Mouse (Mus musculus): ENCODE data around the gene Fam185a.

The Fam185a gene

DNA sequence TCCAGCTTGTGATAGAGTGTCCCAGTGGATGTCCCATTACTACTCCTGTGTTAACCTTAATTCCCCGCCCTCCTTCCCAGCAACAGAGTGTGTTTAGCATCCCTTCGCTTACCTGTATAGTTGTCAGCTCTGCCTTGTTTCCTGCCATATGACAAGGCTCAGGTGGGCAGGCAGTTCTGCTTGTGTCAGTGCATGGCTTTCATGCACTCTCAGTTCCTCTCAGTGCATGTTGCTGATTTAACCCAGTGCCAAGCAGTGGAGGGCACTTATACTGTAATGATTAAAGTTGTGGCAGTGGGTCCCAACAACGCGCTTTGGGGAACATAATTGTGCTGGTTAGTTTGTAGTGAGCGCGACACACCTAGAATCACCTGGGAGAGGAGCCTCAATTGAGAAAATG lies 1.9 kb downstream of the Fam185a start:
- in situ Hi-C loops (cut with MseI, MboI), result loop anchor here in 1 of 2 experiments (10.0 kb wide), 1 partner anchor 162 kb away; no protein-coding TSS in a partner anchor

DNA sequence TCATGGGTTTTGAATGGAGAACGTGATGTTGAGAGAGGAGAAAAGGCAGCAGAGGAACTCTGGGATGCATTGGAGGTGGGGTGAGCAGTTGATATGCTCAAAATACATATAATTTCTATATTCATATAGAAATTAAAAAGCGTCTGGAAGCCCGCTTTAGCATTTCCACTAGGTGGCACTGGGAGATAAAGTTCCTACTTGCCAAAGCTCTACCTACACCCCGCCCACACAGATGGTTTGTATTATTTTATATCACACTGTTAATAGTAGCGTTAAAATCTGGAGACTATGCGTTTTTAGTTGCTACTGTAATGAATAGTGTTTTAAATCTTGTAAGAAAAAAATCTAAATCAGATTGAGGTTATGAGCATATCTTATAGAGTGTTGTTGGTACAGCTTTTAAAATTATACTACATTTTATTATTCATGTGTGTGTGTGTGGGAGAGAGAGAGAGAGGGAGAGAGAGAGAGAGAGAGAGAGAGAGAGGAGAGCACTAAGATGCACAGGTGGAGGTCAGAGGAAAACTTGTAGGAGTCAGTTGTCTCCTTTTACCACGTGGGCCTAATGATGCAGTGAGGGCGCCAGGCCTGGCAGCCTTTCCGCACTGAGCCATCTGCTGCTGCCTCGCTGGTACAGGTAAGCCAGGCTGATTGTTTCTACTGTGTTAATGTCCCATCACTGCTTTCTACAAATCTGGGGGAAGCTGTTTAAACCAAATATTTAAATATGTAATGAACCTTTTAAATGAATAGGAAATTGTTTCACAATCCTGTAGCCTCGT lies 9.6 kb downstream of the Fam185a start:
- in situ Hi-C loops (cut with MseI, MboI), result loop anchor here in 1 of 2 experiments (10.0 kb wide), 1 partner anchor 150 kb away; no protein-coding TSS in a partner anchor

DNA sequence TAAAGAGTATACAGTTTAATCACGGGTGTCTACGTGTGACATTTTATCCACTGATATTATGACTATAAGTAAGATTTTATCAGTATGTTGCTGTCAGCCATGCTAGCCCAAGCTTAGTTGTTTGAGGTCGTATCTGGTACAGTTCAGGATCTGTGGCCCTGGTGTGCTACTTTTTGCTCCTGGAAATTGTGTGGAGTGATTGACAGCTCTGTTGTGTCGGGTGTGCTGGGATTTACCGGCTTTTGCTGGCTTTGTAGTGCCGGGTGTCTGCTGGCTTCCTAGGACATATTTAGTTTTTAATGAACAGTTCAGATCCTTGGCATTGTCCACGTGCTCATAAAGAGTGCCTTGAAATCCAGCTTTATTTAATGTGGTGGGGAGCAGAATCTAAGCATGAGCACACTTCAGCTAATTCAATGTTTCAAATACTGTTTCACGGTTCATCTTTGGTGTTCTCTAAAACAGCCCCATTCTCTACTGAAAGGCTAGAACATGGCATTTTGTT lies 11.8 kb downstream of the Fam185a start:
- in situ Hi-C loops (cut with MseI, MboI), result loop anchor here in 1 of 2 experiments (10.0 kb wide), 1 partner anchor 148 kb away; no protein-coding TSS in a partner anchor

DNA sequence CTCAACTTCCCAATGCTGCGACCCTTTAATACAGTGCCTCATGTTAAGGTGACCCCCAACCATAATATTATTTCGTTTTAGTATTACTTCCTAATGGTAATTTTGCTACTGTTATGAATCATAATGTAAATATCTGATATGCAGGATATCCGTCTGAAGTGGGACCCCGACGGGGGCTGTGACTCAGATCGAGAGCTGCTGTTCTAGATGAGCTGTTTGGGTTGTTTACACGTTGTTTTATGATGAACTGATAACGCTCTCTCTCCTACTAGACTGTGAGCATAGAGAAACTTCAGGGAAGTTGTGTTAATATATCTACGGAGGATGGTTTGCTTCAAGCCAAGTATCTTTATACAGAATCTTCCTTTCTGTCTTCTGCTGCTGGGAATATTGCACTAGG lies 13.7 kb downstream of the Fam185a start:
- in situ Hi-C loops (cut with MseI, MboI), result loop anchor here in 1 of 2 experiments (10.0 kb wide), 1 partner anchor 146 kb away; no protein-coding TSS in a partner anchor

DNA sequence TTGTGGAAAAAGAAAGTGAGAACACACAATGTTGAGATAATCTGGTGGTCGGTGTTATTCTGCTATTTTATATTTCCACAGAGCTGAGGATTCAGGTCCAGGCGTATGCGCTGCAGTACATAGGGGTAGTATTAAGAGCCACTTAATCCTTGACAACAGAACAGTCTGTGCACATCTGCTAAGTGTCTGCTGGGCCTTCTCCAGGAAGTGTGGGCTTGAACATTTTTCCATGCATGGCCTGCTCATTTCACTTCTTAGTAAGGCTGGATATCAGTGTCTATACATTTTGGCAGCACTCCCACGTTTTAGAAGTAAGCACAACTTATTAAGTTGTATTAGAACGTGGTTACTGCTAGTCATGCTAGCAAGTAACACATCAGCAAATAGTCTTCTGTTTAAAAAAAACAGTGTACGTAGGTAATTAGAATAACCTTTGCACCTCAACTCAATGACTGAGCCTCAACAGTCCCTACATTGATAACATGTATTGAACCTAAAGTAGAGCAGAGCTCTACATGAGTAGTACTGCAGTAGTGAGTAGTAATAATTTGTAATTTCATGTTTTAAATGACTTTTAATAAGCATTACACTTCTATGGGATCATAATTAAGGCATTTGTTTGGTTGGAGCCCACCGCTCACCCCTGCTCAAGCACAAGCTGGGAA lies 14.8 kb downstream of the Fam185a start:
- in situ Hi-C loops (cut with MseI, MboI), result loop anchor here in 1 of 2 experiments (10.0 kb wide), 1 partner anchor 145 kb away; no protein-coding TSS in a partner anchor

DNA sequence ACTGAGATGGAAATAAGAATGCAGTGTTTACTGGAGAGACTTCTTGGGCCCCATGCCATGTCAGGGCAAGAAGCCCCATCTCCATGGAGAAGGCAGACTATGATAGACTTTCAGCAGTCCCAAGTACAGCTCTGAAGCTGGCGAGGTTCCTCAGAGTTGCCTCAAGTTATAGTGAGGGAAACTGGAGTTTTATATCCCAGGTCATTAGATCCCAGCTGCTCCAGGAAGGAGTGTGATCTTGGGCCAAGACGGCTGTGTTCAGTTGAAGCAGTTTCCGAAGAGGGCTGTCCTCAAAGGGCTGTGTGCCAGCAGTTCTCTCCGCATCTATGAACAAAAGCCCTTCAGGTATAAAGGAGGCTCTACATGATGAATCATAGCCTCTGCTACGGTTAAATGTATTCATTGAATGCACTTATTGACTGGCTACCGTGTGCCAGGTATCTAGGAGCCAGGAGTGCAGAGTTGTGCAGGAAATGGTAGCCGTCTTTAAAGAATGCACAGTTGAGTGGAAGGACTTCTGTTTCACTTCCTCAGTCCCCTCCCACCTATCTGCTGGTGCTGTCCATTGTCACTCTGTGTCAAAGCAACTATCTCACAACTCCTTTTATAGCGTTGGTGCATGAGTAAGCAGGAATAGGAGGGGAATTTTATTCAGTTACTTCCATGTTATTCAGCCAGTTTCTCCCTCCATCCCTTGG lies 16.2 kb downstream of the Fam185a start:
- in situ Hi-C loops (cut with MseI, MboI), result no loop called here

DNA sequence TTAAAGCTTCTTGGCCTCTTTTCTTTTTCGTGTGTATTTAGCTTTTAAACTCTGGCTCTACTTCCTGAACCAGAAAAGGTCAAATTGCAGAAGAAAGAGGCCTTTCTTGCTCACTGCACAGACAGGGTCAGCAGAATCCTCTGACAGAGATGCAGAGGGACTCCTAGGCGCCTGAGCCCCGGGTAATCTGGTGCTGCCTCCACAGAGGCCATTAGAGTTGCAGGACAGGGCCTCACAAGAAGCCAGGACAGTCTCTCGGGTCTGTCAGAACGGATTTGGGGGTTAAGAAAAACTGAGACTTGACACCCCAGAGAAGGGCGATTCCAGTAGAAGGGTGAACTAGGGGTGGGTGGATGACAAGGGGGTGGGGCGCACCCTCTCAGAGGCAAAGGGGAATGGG lies 42.6 kb downstream of the Fam185a start:
- in situ Hi-C loops (cut with MseI, MboI), result no loop called here

DNA sequence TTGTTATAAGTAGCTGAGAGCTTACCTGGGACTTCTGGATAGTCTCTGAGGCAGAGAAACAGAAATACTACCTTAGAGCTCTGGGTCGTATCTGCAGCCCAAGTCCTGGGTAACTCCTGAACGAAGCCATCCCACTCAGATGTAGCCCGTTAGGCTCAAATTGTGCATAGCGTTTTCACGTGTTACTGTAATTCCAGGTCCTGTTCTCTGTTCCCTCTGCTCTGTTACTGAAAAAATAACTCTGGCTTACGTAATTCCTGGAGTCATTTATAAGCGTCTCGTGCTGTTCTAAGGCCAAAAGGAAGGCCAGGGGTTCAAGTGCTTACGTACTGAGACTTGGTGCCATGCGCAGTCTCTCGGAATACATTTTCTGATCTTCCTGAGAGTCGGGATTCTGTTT lies 43.3 kb downstream of the Fam185a start:
- in situ Hi-C loops (cut with MseI, MboI), result no loop called here

DNA sequence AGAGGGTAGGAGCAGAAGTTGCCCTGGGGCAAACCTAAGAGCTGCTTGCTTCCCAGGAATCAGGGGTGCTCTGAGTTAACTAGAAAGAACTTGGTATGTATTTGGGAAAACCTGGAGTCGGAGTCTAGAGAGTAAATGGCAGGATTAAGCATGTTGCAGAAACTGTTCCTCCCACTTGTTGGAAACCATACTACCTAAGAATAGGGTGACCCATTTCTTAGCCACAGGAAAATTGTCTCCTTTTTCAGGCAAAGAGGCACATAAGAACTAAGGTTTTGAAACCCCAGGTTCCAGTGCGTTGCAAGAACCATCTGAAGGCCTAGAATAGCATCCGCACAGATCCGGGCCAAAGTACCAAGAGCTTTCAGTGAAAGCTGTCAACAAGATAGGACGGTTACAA lies 53.7 kb downstream of the Fam185a start:
- in situ Hi-C loops (cut with MseI, MboI), result no loop called here

DNA sequence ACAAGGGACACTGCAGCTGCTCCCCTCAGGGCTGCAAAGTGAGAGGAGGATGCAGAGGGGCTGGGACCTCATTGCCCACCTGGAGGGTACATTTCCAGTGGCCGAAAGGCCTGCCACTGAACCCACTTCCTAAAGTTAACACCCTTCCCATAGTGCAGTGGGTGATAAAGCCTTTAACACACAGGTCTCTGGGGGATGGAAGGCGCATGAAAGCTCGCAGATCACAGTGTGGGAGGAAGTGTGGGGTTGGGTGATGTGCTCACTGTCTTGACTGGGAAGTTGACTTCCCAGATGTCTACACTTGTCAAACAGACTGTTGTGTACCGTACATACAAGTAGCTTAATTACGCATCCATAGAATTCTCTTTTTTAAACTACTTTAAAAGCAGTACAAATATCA lies 55.0 kb downstream of the Fam185a start:
- in situ Hi-C loops (cut with MseI, MboI), result no loop called here

DNA sequence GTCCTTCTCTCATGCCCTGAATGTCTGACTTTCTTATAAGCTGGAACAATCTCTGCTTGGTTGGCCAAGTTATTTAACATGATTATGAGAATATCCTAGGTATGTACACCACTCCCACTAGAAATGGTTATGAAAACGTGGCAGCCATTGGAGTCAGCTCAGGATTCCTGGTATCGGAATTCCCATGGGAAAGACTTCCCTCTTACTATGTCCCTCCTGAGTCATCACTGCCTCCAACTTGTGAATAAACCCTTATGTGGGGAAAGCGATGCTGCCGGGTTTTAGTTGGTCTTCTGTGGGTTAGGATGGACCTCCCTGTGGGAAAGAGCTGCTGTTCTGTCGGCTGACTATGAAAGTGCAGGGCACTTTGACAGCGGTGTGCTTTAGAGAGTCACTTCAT lies 56.8 kb downstream of the Fam185a start:
- in situ Hi-C loops (cut with MseI, MboI), result no loop called here

DNA sequence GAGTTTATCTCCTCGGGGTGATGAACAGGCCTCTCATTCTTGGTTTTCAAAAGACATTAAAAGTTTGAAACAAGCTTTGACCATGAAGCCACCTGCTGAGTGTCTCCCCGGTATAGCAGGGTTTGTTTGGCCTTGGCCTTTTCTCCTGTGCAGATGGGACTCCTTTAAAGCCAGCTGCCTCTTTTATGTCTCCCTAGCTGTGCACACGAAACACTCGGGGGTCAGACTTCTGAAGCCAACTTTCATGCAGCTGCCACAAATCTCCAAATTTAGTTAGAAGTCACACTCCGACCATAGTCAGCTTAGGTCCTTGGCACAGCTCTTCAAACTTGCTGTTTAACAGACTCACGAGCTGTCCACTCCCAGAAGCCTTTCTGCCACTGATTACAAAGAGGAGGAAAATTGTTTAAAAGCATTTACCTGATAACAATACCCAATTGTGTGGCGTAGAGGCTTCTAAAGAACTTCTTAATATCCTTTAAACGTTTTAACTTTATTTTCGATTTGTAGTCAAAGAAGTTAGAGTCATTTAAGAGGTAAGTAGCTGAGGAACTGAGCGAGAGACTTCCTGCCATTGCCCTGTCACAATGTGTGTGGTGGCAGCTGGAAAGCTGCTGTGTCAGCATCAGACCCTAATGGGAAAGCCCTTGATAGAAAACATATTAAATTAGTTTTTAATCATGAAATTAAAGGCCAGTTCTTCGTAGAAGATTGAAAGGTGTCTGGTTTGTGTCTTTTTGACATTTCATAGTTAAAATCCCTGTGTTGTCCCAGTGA lies 57.9 kb downstream of the Fam185a start:
- in situ Hi-C loops (cut with MseI, MboI), result no loop called here

DNA sequence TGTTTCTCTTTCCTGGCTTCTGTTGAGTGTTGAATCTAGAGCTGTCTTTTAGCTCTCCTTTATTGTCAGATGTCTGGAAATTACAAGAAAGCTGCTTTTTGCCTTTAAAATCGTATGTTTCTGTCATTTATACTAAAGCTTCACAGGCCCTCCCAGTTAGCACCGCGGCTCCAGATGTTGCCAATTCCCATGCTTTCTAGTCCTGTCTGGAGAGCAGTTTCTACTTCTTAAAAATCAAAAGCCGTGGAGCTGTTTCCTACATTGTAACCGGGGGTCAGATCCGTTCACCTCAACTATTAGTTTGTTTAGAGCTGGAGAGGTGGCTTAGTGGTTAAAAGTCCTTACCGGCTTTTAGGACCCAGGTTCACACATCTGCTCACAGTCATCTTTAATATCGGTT lies 58.5 kb downstream of the Fam185a start:
- in situ Hi-C loops (cut with MseI, MboI), result no loop called here

DNA sequence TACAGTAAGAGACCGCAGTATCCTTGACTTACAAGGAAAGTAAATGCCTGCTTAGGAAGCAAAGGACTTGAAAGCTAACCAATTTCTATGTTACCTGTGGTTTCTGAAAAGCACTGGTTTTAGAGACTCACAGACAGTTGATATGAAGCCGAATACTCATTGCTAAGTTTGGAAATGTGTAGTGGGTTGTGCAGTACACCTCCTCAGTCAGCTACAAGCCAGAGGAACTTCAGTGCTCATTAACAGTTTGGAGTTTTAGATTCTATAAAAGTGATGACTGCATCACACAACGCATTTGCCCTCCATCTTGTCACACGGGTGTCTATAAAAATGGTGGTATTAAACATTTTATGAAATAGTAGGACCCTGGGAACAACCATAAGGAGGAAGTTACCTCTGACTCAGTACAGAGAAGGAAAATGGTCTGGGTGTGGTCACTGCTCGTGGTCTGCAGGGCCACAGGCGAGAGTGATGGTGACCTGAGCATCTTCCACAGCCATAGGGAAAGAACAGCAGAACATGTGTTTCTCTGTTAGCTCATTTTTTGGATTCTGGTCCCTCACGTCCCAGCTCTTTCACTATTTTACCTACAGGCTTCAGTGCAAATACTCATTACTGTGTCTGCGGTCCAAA lies 60.6 kb downstream of the Fam185a start:
- in situ Hi-C loops (cut with MseI, MboI), result no loop called here

DNA sequence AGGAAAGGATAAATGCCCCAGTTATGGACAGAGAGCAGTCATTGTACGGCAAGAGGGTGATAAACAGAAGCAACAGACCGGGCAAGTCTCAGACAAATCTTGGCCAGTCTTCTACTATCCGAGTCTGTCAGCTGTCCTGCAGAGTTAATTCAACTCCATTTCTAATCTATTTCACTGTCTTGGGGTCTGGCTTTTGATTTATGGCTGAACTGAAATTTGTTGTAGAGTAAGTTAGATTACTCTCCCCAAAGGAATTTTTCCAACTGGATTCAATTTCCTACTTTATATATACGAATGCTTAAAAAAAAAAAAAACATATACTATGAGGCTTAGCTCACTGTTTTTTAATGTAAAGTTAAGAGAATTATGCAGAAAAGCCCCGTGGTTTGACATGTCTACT lies 62.0 kb downstream of the Fam185a start:
- in situ Hi-C loops (cut with MseI, MboI), result no loop called here

DNA sequence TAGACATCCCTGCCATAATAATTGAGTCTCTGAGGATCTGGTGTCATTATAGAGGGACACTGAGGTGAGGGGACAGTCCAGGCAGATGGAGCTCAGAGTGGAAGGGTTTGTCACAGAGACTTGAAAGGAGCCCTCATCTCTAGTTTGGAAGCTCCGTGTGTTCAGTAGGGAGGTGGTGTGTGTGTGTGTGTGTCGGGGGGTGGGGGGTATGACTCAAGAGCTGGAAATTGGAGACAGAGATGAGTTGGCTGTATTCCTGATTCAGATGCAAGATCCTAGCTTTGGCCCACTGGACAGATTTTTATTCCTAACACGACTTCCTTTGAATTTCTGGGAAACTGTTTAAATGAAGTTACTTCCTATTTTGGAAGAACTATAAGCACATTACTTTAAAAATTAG lies 62.5 kb downstream of the Fam185a start:
- in situ Hi-C loops (cut with MseI, MboI), result no loop called here

DNA sequence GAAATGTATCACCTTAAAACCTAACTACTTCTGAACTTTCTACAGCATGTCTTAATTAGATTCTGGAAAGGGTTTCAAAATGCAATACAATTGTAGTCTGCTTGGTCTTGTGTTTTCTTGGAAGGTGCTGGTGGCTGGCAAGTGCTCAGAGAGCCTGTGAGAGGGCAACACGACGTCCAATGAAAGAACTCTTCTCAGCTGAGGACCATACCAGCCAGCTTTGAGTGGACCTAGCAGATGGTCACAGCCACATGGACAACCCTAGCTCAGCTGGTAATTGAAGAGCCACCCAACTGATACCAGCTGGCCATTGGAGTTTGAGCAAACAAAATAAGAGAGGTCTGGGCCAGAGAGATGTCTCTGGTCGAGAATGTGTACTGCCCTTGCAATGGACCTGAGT lies 63.0 kb downstream of the Fam185a start:
- in situ Hi-C loops (cut with MseI, MboI), result no loop called here

DNA sequence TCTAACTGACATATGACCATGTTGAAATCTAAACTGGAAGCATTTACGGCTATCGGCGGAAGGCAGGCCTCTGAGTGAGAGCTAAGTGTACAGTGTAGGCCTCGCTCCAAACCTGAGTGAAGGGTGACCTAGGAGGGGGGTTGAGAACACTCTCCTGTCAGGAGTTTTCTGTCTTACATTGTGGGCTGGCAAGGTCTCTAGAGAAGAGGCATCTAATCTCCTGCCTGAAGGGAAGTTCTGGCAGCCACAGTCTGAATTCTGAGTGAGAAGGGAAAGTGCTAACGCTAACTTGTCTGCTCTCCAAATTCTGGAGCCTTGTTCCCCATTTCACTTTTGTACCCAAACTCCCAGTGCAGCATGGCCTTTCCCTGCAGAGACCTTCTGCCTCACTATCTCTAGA lies 63.7 kb downstream of the Fam185a start:
- in situ Hi-C loops (cut with MseI, MboI), result no loop called here

DNA sequence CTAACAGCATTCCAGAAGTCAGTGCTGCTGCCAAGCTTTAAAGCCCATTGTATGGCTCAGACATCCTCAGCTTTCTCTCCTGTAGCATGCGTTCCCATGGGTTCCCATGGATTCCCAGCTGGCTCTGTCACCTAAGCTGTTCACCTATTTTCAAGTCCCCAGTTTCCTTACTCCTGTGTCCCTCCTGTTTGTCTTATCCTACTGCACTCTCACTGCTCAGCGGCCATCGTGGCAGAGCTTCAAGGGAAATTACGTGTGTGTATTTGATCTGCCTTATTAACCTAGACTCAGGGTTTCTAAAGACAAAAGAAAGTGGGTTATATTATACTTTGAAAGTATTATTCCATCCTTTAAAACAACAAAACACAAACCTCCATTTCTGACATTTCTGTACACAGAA lies 64.4 kb downstream of the Fam185a start:
- in situ Hi-C loops (cut with MseI, MboI), result no loop called here

DNA sequence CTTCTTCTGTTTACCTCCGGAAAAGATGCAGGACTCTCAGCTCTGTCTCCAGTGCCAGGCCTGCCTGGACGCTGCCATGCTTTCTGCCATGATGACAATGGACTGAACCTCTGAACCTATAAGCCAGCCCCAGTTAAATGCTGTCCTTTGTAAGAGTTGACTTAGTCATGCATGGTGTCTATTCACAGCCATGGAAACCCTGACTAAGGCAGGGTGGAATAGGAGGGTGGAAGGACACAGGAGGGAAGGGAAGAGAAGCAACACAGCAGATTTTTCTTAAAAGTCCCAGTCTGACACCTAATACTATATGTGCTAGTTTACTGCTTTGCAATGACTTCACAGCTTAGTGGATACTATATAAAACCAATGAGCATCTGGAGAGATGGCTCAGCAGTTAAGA lies 66.7 kb downstream of the Fam185a start:
- in situ Hi-C loops (cut with MseI, MboI), result no loop called here

DNA sequence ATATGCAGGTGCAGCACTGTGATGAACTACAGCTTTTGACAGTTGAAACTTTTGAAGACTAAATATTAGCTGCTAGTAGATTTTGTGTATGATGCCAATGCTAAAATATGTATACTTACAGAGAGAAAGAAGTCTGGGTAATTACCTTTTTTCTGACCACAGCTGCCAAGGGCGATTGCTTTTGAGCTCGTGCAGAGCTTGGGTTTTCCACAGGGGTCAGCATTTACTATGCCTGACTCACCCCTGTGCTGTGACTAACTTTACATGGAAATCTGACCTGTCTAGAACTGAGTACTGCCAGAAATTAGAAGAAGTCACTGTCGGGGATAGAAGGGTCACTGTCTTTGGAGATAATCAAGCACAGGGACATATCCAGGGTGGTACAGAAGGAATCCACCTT lies 67.5 kb downstream of the Fam185a start:
- in situ Hi-C loops (cut with MseI, MboI), result no loop called here

Data from mouse trophoblast stem cell (cell line).